Mouse (Mus musculus) lung, embryonic 14.5 days (tissue): ENCODE data around the gene Pcf11. TPM values are rescaled to one million over a fixed set of nuclear protein-coding genes. Genes with fewer than 3 reads are reported as not detected.

Experiments used
- ATAC-seq: fragments of 200-750 bp; cut with Nextera tagmentation; 2 replicates; pipeline ENCODE4 v1.8.0; 2017; ENCODE audit warnings: mild to moderate bottlenecking, moderate TSS enrichment, moderate library complexity; ENCODE audit not compliant: insufficient read depth
- DNase-seq: peaks from one replicate; pipeline ENCODE4 v3.0.0-alpha.2; 2015
- H3K27ac ChIP-seq: fragments of 300-500 bp; sonication (generic); 2 replicates; pipeline ENCODE4 v1.5.1; 2014; ENCODE audit warnings: low read depth, mild to moderate bottlenecking, moderate library complexity
- H3K27me3 ChIP-seq: fragments of 300-500 bp; sonication (generic); 2 replicates; pipeline ENCODE4 v1.6.1; 2014; ENCODE audit warnings: low read length, control low read depth; ENCODE audit not compliant: insufficient read depth
- H3K36me3 ChIP-seq: fragments of 300-500 bp; sonication (generic); 2 replicates; pipeline ENCODE4 v1.6.1; 2014; ENCODE audit warnings: control low read depth; ENCODE audit not compliant: insufficient read depth
- H3K4me1 ChIP-seq: fragments of 300-500 bp; sonication (generic); 2 replicates; pipeline ENCODE4 v1.6.1; 2014; ENCODE audit warnings: antibody characterized with exemption, control low read depth; ENCODE audit not compliant: insufficient read depth
- H3K4me2 ChIP-seq: fragments of 300-500 bp; sonication (generic); 2 replicates; pipeline ENCODE4 v1.6.1; 2014; ENCODE audit warnings: mild to moderate bottlenecking
- H3K4me3 ChIP-seq: fragments of 300-500 bp; sonication (generic); 2 replicates; pipeline ENCODE4 v1.5.1; 2014; ENCODE audit warnings: low read depth, low read length
- H3K9ac ChIP-seq: fragments of 300-500 bp; sonication (generic); 2 replicates; pipeline ENCODE4 v1.6.1; 2014
- H3K9me3 ChIP-seq: fragments of 300-500 bp; sonication (generic); 2 replicates; pipeline ENCODE4 v1.6.1; 2016; ENCODE audit warnings: low read depth, low read length, control low read depth
- CTCF ChIP-seq: IDR thresholded peaks from 2 replicates; pipeline ENCODE4 v1.5.1; 2016; ENCODE audit warnings: antibody characterized with exemption, low read depth
- WGBS: fragments of 180-500 bp; shearing (Covaris S2); extraction: QIAGEN DNeasy Blood & Tissue Kit; methylation state at CpG from one replicate; pipeline ENCODE4 v1.1.7; 2014; 5-methylcytosine and 5-hydroxymethylcytosine counted together
- polyA plus RNA-seq: library from polyadenylated mRNA; unstranded; fragments of >200 nt; fragmentation: Nextera tagmentation; extraction: Ambion mirVana; gene quantifications from 2 replicates; pipeline ENCODE4 v1.2.1, GENCODE M21; 2014

Pcf11 gene
- polyA plus RNA-seq, 1 experiment from 2014 or later, result 21.0 TPM

DNA sequence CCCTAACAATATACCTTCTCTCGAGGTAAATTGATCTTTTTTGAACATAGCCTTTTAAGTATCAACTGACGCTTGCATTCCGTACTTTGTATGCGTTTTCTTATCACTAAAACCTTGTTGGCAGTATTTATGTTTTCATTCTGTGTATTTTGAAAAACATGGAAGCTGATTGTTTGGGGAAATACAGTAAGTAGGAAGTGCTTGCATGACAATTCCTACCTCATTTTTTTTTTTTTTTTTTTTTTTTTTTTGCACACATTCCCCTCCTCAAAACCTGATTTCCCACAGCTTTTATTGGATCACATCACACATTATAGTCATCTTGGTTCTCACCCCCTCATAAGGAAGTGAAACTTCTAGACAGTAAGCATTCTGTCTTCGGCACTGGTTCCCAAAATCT, 31.7 kb downstream of the Pcf11 start:
- Histone ChIP-seq H3K4me3 (peak overlapping the region; percentile 73), H3K27me3 (no peaks in the 10 kb centered on the region), H3K36me3 (peaks cover 10% of the 10 kb centered on the region; the same call in 1 of the 2 replicates), H3K9ac (peak overlapping the region; percentile 70; the same call in 1 of the 2 replicates), H3K9me3 (no peaks in the 10 kb centered on the region), H3K27ac (no peak overlapping the region), H3K4me2 (peak overlapping the region; percentile 95), H3K4me1 (no peaks in the 10 kb centered on the region)
- DNase-seq (no peak), ATAC-seq (no peak)
- no peak for TF ChIP-seq CTCF
- 85% methylated on average over 5 of the region's 5 CpGs for WGBS

DNA sequence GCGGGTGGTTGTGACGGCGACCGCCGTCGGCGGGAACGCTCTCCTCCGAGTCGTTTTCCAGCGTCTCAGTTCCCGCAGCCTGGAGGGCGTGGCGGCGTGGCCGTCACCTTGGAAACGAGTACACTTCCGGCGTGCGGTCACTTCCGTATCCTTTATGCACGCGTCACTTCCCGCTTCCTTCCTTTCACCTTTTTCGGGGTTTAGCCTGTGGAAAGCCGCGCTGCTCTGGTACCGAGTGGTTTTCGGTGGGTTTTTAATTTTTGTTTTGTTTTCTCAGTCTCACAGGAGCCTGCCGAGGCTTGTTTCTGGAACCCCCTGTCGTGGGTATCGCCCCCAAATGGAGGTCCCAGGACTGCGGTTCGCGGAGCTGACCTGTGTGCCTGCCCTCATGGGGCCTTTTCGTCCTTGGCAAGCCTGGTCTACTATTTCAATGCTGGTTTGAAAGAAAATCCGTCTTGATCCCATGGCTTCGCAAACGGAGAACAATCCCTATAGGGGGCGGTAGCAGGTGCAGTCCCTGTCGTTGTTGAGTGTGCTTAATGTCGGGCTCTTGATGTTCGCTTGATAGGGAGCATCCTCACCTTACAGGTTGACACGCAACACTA, 32.6 kb downstream of the Pcf11 start, which contains the start of gene Ankrd42:
Gene Ankrd42 (minus strand): TSS at position 122 of the 605 bp plus-strand sequence.
- ATAC-seq (peak; percentile 98), DNase-seq (peak; percentile 98)
- peak within 1 kb of the TSS; percentile 73 for H3K4me3 ChIP-seq
- H3K27me3 ChIP-seq, result no peaks in the 10 kb centered on the region
- peaks cover 5% of the 10 kb centered on the region; the same call in 1 of the 2 replicates for H3K36me3 ChIP-seq
- no peaks in the 10 kb centered on the region for H3K4me1 ChIP-seq
- peak within 1 kb of the TSS; percentile 95 for H3K4me2 ChIP-seq
- peak within 1 kb of the TSS; percentile 82 for H3K27ac ChIP-seq
- peak; percentile 33; the same call in 1 of the 2 replicates for TF ChIP-seq CTCF
- peak within 1 kb of the TSS; percentile 70 for H3K9ac ChIP-seq
- H3K9me3 ChIP-seq, result no peaks in the 10 kb centered on the region
- WGBS, result under 1% methylated on average over 44 of the region's 44 CpGs

DNA sequence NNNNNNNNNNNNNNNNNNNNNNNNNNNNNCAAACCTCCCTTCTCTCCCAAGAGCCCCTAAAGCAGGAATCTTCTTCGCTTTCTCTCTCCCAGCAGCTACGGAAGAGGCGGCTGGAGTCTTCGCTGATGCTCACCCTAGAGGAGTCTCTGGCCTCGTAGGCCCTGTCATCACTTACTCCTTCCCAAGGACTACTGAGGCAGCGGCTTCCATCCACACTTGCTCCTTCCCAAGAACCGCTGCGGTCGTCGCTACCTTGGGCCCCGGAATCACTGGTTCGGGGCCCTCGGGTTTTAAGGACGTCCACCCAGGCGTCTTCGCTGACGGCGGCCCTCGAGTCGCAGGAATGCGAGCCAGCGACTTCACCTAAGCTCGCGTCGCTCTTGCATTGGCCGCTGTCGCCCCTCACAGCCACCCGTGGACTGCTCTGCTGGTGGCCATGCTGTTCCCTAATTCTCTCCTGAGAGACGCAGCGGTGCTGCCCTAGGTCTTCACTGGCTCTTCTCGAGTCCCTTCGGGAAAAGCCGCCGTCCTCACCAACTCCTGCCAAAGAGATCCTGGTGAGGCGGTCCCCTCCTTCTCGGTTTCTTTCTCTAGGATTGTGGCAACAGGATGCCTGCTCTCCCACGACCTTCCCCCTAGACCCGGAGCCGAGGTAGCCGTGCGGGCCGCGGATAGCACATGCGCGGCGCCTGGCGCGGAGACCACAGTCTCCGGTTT, 33.3 kb downstream of the Pcf11 start:
- Histone ChIP-seq H3K36me3 (peaks cover 4% of the 10 kb centered on the region; the same call in 1 of the 2 replicates), H3K27me3 (no peaks in the 10 kb centered on the region), H3K27ac (peak overlapping the region; percentile 31; the same call in 1 of the 2 replicates), H3K9me3 (no peaks in the 10 kb centered on the region), H3K9ac (peak overlapping the region; percentile 70), H3K4me2 (peak overlapping the region; percentile 95), H3K4me3 (peak overlapping the region; percentile 73), H3K4me1 (no peaks in the 10 kb centered on the region)
- DNase-seq, result peak; percentile 62
- 1% methylated on average over 49 of the region's 49 CpGs for WGBS
- peak; percentile 82 for ATAC-seq
- no peak for TF ChIP-seq CTCF

DNA sequence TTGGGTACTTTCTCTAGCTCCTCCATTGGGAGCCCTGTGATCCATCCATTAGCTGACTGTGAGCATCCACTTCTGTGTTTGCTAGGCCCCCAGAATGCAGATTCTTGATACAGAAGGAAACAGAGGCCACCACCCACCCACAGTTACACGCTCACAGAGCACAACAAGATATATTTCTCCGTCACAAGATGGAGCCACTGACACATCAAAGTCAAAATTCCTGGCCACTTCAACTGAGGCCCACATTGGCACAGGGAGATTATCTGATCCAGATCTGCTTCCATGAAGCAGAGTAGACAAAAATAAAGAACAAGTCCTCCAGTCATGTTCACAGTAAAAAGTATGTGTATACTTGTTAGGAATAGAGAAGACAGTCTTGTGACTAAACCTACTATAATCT, 39.6 kb downstream of the Pcf11 start:
- H3K4me1 ChIP-seq, result no peaks in the 10 kb centered on the region
- ATAC-seq (no peak), DNase-seq (peak; percentile 37)
- 45% methylated on average over 2 of the region's 2 CpGs for WGBS
- H3K27ac ChIP-seq, result no peak overlapping the region
- no peak overlapping the region for H3K4me2 ChIP-seq
- no peak overlapping the region for H3K4me3 ChIP-seq
- TF ChIP-seq CTCF, result peak; percentile 34; the same call in 1 of the 2 replicates
- H3K9me3 ChIP-seq, result no peaks in the 10 kb centered on the region
- no peak overlapping the region for H3K9ac ChIP-seq
- H3K27me3 ChIP-seq, result no peaks in the 10 kb centered on the region
- H3K36me3 ChIP-seq, result no peaks in the 10 kb centered on the region

DNA sequence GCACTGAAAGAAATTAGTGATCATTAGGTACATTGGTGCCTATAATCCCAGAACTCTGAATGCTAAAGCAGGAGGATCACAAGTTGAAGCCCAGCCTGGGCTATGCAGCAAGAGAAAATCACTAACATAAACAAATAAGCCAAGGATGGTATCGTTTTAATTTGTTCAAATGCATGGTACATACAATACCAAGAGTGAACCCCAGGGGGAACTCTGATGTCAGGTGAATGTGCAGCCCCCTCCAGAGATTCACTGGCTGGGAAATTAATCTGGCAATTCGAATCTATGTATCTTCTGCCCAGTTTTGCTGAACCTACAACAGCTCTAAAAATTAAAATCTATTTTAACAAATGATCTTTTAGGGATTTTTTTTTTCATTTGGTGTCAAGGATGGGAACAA, 45.2 kb downstream of the Pcf11 start:
- no peak overlapping the region for H3K27ac ChIP-seq
- no peaks in the 10 kb centered on the region for H3K9me3 ChIP-seq
- no peak for ATAC-seq
- H3K9ac ChIP-seq, result no peak overlapping the region
- peak; percentile 31 for DNase-seq
- no peak overlapping the region for H3K4me2 ChIP-seq
- TF ChIP-seq CTCF, result peak; percentile 35; the same call in 1 of the 2 replicates
- H3K27me3 ChIP-seq, result no peaks in the 10 kb centered on the region
- no peaks in the 10 kb centered on the region for H3K36me3 ChIP-seq
- 45% methylated on average over 2 of the region's 2 CpGs for WGBS
- H3K4me3 ChIP-seq, result no peak overlapping the region
- H3K4me1 ChIP-seq, result no peaks in the 10 kb centered on the region

DNA sequence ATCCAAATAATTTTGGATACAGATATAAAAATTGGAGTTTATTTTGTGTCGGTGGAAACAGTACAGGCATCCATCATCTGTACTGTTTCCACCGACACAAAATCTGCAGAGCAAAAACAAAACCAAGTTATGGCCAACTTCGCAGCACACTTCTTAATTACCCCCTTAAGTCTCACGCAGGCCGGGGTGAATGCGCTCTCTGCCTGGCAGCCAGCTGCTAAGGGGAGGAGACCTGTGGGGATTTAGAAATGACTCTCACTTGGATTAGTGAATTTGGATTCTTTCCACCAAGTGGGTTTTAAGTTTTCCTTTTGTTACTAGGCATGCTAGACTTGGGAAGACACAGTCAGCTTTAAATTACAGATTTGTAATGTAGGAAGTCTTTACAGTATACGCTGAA, 58.9 kb downstream of the Pcf11 start:
- ATAC-seq (no peak), DNase-seq (no peak)
- Histone ChIP-seq H3K36me3 (no peaks in the 10 kb centered on the region), H3K9me3 (no peaks in the 10 kb centered on the region), H3K4me3 (no peak overlapping the region), H3K27ac (no peak overlapping the region), H3K27me3 (no peaks in the 10 kb centered on the region), H3K4me2 (no peak overlapping the region), H3K9ac (no peak overlapping the region), H3K4me1 (no peaks in the 10 kb centered on the region)
- 70% methylated on average over 7 of the region's 7 CpGs for WGBS
- TF ChIP-seq CTCF, result no peak

DNA sequence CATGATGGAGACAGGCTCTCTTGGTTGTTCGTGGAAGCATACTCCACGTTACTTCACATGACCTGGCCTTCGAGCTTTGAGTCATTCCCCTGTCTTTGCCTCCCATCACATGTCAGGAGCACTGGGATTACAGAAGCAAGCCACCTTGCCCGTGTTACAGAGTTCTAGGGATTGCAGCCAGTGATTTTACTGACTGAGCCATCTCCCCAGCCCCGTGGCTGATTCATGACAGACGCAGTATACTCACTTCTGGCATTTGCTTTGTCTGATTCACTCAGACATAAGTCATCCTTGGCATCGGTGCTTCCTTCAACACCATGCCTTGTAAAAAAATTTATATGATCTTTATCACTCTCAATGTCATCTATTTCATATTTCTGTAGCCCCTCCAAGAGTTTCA, 64.8 kb downstream of the Pcf11 start:
- H3K27ac ChIP-seq, result no peak overlapping the region
- no peaks in the 10 kb centered on the region for H3K27me3 ChIP-seq
- H3K9me3 ChIP-seq, result no peaks in the 10 kb centered on the region
- DNase-seq (no peak), ATAC-seq (no peak)
- H3K9ac ChIP-seq, result no peak overlapping the region
- no peaks in the 10 kb centered on the region for H3K4me1 ChIP-seq
- H3K4me2 ChIP-seq, result no peak overlapping the region
- H3K4me3 ChIP-seq, result no peak overlapping the region
- WGBS, result 90% methylated on average over 7 of the region's 7 CpGs
- no peaks in the 10 kb centered on the region for H3K36me3 ChIP-seq
- no peak for TF ChIP-seq CTCF

Other genes with a start within 250 kb of the Pcf11 start
- gene Ccdc90b, start 108.8 kb downstream of the Pcf11 start, polyA plus RNA-seq, result 44.9 and 46.2 TPM in 2 replicates
- gene Ankrd42, start 32.8 kb downstream of the Pcf11 start, polyA plus RNA-seq, result 5.6 and 6.2 TPM in 2 replicates
- 5.6 and 6.5 TPM in 2 replicates for gene Rab30, start 71.7 kb upstream of the Pcf11 start, polyA plus RNA-seq
- gene Ddias, start 204.3 kb upstream of the Pcf11 start, polyA plus RNA-seq, result 20.7 and 22.2 TPM in 2 replicates
- gene Prcp, start 204.5 kb upstream of the Pcf11 start, polyA plus RNA-seq, result 42.2 and 44.2 TPM in 2 replicates